ENCODE assay signal across 23 mouse cellular contexts in the genomic region with DNA sequence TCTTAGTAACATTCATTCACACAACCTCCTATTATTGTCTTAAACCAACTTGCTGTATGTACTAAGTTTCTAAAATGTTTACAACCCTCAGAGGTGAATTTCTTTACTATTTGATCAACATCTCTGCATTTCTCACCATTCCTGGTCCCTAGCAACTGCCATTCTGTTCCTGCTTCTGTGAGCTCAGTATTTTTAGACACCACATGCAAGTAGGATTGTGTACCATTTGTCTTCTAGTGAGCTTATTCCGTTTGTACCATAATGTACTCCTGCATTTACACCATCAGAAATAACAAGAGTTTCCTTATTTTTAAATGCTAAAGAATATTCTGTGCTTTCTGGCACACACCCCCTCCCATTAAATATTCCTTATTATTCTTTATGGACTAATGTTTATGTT. TPM values are rescaled to one million over a fixed set of nuclear protein-coding genes. Genes with fewer than 3 reads are reported as not detected.
DNase-seq lines count a peak whose midpoint lies in the region; ATAC-seq and TF ChIP-seq lines count a peak whose summit lies in the region.
"Had no signal": no experiment of that assay in that cellular context is flagged by ENCODE, and none has a peak within 500 bp of the region (broad histone marks: within the 10 kb centered on the region; RNA-seq: fewer than 3 reads in every experiment).

No protein-coding gene starts in this region.

- intact Hi-C loops in left cerebral cortex, postnatal 25 days (cut with DNase I), result no loop called here

- no peak overlapping the region for H3K4me3 ChIP-seq in forebrain, postnatal 0 days (ENCODE audit: low read depth, low read length)
- no peak overlapping the region for H3K4me3 ChIP-seq in forebrain, embryonic 16.5 days (replicated peaks; ENCODE audit: low read length)
- H3K4me3 ChIP-seq in layer of hippocampus, adult 2 months, result no peak overlapping the region
- H3K4me3 ChIP-seq: forebrain, embryonic 10.5 days; forebrain, embryonic 13.5 days; gastrocnemius, adult 2 months; hindbrain, embryonic 10.5 days had no signal

- H3K4me2 ChIP-seq in forebrain, postnatal 0 days (ENCODE audit: low read depth), result no peak overlapping the region
- H3K4me2 ChIP-seq in forebrain, embryonic 16.5 days (ENCODE audit: low read length), result no peak overlapping the region
- H3K4me2 ChIP-seq: forebrain, embryonic 13.5 days; heart, embryonic 11.5 days; hindbrain, embryonic 14.5 days had no signal

- H3K9ac ChIP-seq in forebrain, postnatal 0 days, result no peak overlapping the region
- H3K9ac ChIP-seq in forebrain, embryonic 16.5 days (replicated peaks; ENCODE audit: low read depth, low read length), result no peak overlapping the region
- H3K9ac ChIP-seq: forebrain, embryonic 13.5 days; hindbrain, embryonic 14.5 days had no signal

- H3K36me3 ChIP-seq in forebrain, postnatal 0 days (ENCODE audit: insufficient read depth), result no peaks in the 10 kb centered on the region
- no peaks in the 10 kb centered on the region for H3K36me3 ChIP-seq in forebrain, embryonic 16.5 days (ENCODE audit: control insufficient read depth, insufficient read depth)
- H3K36me3 ChIP-seq: forebrain, embryonic 10.5 days; hindbrain, embryonic 10.5 days had no signal

- no peaks in the 10 kb centered on the region for H3K4me1 ChIP-seq in forebrain, postnatal 0 days (ENCODE audit: insufficient read depth)
- H3K4me1 ChIP-seq in forebrain, embryonic 16.5 days (replicated peaks; ENCODE audit: control insufficient read depth, insufficient read depth, low read length), result no peaks in the 10 kb centered on the region
- H3K4me1 ChIP-seq: forebrain, embryonic 10.5 days; forebrain, embryonic 13.5 days; hindbrain, embryonic 10.5 days had no signal

- no peak overlapping the region for H3K27ac ChIP-seq in forebrain, postnatal 0 days (ENCODE audit: low read depth, low read length)
- no peak overlapping the region for H3K27ac ChIP-seq in forebrain, embryonic 16.5 days (ENCODE audit: low read length)
- peak overlapping the region; percentile 73 for H3K27ac ChIP-seq in layer of hippocampus, adult 2 months
- H3K27ac ChIP-seq: forebrain, embryonic 10.5 days; forebrain, embryonic 13.5 days; gastrocnemius, adult 2 months; hindbrain, embryonic 10.5 days; hindbrain, embryonic 14.5 days; hindbrain, postnatal 0 days had no signal

- peak; percentile 35 for DNase-seq in forebrain, postnatal 0 days
- DNase-seq in layer of hippocampus, adult 2 months (ENCODE audit: low spot score in 2 of 2), result peak in 1 of 2 experiments; percentile 32
- no peak for DNase-seq in layer of hippocampus, postnatal 10 days (ENCODE audit: low spot score in 2 of 2)
- DNase-seq in left cerebral cortex, postnatal 25 days (ENCODE audit: low spot score in 2 of 2), result peak; percentile 24 to 60
- no peak for DNase-seq in left cerebral cortex, adult 8-10 months (ENCODE audit: low spot score in 2 of 2)
- DNase-seq: adrenal gland, adult 8-10 months; adrenal gland, postnatal 25 days; cerebellum, adult 18-20 months; cerebellum, adult 9-10 months; cerebellum, postnatal 14 days; gastrocnemius, adult 2 months; gastrocnemius, postnatal 14 days; heart, adult 11 months; heart, postnatal 36 days had no signal

- no peaks in the 10 kb centered on the region for H3K27me3 ChIP-seq in forebrain, postnatal 0 days (ENCODE audit: insufficient read depth, low read length)
- H3K27me3 ChIP-seq in forebrain, embryonic 16.5 days (replicated peaks; ENCODE audit: control insufficient read depth, insufficient read depth, low read length), result no peaks in the 10 kb centered on the region
- H3K27me3 ChIP-seq: forebrain, embryonic 13.5 days had no signal

- 61% methylated on average over 1 of the region's 1 CpGs for WGBS in forebrain, postnatal 0 days
- 69% methylated on average over 1 of the region's 1 CpGs for WGBS in forebrain, embryonic 16.5 days

- no peak for ATAC-seq in forebrain, postnatal 0 days
- ATAC-seq in forebrain, embryonic 16.5 days, result no peak
- ATAC-seq: activated CD4-positive, CD25-positive, alpha-beta regulatory T cell, adult 4 months; forebrain, embryonic 13.5 days; hindbrain, postnatal 0 days; inflammation-experienced regulatory T-cells, adult 6 months had no signal

- no peak for TF ChIP-seq CTCF in forebrain, postnatal 0 days (IDR thresholded peaks at IDR 0.05; ENCODE audit: low read depth)
- no peak for TF ChIP-seq CTCF in layer of hippocampus, adult 2 months (conservative IDR thresholded peaks at IDR 0.05)

- no peaks in the 10 kb centered on the region for H3K9me3 ChIP-seq in forebrain, postnatal 0 days (ENCODE audit: low read length)
- H3K9me3 ChIP-seq in forebrain, embryonic 16.5 days (ENCODE audit: control insufficient read depth, low read length), result no peaks in the 10 kb centered on the region
- H3K9me3 ChIP-seq: forebrain, embryonic 10.5 days; forebrain, embryonic 13.5 days; hindbrain, embryonic 10.5 days had no signal

RNA-seq across cellular contexts. Expression of a gene that starts 26.6 kb away (rescaled TPM):
- total RNA-seq in forebrain, postnatal 0 days (2014; rRNA removed), result 29.8 and 32.6 TPM in 2 replicates
- 5.6 and 5.7 TPM in 2 replicates for polyA plus RNA-seq in forebrain, postnatal 0 days (2015; fragmentation: Nextera tagmentation; extraction: Ambion mirVana)
- polyA plus RNA-seq in forebrain, embryonic 16.5 days (2015; fragmentation: Nextera tagmentation; extraction: Ambion mirVana), result 8.2 and 8.4 TPM in 2 replicates
- total RNA-seq in layer of hippocampus, adult 2 months (2021), result 10 to 100 TPM; 20.2 to 24.7 TPM
- 10 to 100 TPM; 10.6 to 14.5 TPM for total RNA-seq in layer of hippocampus, postnatal 10 days (2021)
- total RNA-seq in left cerebral cortex, postnatal 25 days (2021), result 10 to 100 TPM; 26.5 to 26.8 TPM
- total RNA-seq in left cerebral cortex, adult 8-10 months (2022), result 10 to 100 TPM; 19.2 to 24.5 (median 22.4) TPM
- polyA plus RNA-seq: activated CD4-positive, CD25-positive, alpha-beta regulatory T cell, adult 4 months had no signal

Comparison
In these comparisons a context has a peak if more than half of its experiments do, and no peak if none do; other contexts are left out.
1. DNase-seq: peak in forebrain, postnatal 0 days (single experiment) and left cerebral cortex, postnatal 25 days (2 of 2); none in layer of hippocampus, postnatal 10 days (0 of 2) and left cerebral cortex, adult 8-10 months (0 of 2).